Mouse (Mus musculus) CD4-positive, CD25-positive, alpha-beta regulatory T cell, adult 4 months (primary cell): Measurements from ENCODE around the gene Dgkg. TPM values are rescaled to one million over a fixed set of nuclear protein-coding genes. Genes with fewer than 3 reads are reported as not detected.

Source experiments
- ATAC-seq: one replicate; pipeline ENCODE4 v1.8.0; 2017
- polyA plus RNA-seq, 2 experiments: library from polyadenylated mRNA; unstranded; fragments of 100-300 nt; shearing (Covaris generic); gene quantifications; one replicate each; pipeline ENCODE4 v1.2.1; 2017

Dgkg gene
- polyA plus RNA-seq, 2 experiments from 2014 or later, result 0.80 to 2.1 TPM

DNA sequence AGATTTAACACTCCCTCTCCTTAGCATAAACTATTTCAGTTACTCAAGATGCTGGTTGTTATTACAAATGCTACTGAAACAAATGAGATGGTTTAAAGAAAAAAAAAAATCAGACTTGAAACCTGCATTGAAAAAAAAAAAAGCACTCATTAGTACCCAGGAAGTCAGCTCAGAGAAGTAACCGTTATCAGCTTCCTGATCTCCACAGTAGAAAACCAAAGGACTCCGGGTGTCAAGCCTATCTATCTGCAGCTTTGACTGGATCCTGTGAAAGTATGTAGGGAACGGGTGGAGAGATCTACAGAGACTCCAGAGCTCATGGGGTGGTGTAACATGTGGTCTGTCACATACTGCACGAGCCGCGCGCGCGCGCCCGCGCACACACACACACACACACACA, 225.2 kb downstream of the Dgkg start:
- ATAC-seq, result peak; percentile 97

DNA sequence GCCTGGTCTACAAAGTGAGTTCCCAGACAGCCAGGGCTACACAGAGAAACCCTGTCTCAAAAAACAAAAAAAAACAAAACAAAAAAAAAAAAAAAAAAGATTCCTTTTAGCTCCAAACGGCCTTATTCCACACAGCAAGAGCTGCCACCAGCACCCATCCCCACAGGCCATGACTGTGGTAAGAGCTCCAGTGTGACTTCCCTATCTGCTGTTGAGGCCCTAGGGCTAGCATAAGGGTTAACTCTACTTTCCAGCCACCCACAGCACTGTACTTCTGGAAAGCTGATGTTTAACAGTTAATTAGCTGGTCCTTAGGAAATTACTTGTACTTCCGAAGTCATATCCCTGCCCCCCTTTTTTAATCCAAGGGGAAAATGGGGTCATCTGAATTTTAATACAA, 225.7 kb downstream of the Dgkg start:
- ATAC-seq, result no peak

DNA sequence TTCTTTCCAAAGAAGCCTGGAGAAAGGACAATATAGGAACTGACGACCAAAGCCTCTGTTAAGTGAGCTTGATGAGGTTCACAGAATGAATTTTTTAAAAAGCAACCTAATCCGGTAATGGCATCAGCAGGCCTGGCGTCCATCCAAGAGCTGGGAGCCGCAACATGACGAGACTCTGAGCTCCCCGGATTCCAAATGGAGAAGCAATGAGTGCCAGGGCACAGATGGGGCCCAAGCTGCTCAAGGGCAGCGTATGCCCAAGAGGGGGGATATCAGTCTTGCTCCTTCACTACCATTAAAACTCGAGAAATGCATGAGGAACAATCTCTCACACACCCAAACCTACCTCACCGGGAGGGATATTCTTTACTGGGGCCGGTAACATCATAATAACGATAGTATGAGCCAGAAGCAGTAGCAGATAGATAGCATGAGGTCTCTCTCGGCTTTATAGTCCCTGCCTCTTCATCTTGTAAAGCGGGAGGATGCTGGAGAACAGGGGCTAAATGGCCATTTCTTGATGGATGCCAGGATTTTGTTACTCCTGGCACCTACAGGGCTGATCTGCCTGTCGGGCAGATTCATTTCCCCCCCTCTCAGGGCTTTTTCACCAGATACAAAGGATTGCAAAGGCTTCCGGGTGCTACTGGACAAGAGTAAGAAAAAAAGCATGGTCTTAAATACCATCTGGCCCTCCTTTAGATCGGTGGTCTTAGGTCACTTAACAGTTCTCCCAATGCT, 226.6 kb downstream of the Dgkg start:
- no peak for ATAC-seq

DNA sequence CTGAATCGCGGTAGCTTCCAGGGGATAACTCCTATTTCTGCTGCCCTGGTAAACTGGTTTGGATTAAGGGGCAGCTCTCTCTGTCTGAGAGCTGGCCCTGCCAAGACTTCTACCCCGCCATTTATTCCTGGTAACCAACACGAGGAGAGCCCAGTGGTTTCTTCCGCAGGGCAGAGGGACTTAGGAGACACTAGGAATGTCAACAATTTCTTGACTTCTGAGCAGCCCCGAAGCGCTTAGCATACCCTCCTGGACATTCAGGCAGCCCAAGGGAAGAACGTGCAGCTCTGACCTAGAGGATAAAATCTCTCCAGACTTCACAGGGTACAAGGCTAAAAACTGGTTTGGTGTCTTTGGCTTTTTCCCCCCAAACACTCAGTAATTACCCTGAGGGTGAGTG, 227.6 kb downstream of the Dgkg start:
- ATAC-seq, result no peak

DNA sequence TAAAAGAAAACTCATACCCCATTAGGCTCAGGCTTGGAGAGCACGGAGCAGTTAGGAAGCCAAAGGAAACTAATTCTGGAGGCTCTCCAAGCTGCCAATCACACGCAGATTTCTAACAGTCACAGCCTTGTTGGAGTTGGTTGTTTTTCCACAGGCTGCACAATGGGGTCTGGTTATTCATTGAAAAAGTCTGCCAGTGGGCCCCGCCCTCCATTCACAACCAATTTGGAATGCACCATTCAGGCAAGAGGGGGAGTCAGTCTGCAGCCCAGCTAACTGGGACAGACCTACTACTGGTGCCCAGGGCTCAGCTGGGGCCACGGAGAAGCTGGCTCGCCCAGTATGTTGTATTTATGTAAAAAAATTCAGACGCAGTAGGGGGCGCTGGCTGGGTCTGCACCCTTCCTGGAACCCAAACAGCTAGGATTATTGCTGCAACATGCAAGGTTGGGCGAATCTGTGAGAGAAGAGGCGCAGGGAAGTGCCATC, 228.1 kb downstream of the Dgkg start:
- ATAC-seq, result no peak

DNA sequence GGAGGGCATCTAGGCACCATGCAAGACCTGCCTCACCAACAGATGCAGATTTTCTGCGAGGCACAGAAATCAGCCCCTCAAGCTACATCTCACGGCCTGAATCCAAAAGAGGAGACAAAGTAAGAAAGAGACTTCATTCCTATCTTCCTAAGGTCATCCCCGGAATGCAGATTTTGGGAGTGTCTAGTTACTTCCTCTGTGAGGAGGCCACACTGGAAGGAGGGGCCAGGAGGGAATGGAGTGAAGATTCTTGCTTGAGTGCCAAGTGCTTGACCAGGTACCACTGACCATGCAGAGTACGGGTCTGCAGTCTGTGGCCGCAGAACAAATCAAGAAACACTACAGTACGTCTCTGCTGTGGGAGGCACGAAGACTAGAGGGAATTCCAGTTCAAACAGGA, 230.2 kb downstream of the Dgkg start:
- no peak for ATAC-seq

DNA sequence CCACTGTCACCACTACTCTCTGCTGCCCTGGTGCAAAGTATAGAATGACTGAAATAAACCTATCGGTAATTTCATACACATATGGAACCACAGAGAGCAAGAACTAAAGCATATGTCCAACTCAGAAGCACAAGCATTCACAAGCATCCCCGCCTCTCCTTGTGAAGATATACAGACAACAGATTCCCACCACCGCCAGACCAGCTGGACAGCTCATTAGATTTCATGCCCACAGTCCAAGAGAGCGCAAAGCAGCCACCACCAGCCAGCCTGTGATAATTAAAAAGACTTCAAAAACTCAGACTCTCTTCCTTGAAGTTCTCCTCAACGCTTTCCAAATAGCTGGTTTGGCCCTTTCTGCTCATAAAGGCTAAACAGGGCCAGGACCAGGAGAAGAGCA, 234.8 kb downstream of the Dgkg start:
- ATAC-seq, result no peak

Other genes starting within 250 kb of the Dgkg start
- gene Etv5, start 217.5 kb downstream of the Dgkg start, polyA plus RNA-seq, result 1 to 10 TPM; 4.4 to 5.6 TPM
- gene Crygs, start 154.4 kb upstream of the Dgkg start, polyA plus RNA-seq, result not detected
- gene Tbccd1, start 200.4 kb upstream of the Dgkg start, polyA plus RNA-seq, result 10 to 100 TPM; 18.1 to 34.5 TPM
- 10 to 100 TPM; 45.0 to 54.4 TPM for gene Dnajb11, start 200.6 kb upstream of the Dgkg start, polyA plus RNA-seq
- gene Ahsg, start 234.1 kb upstream of the Dgkg start, polyA plus RNA-seq, result not detected